Mouse (Mus musculus) midbrain, embryonic 13.5 days (tissue): Measurements from ENCODE around the gene Sf3a3. TPM values are rescaled to one million over a fixed set of nuclear protein-coding genes. Genes with fewer than 3 reads are reported as not detected.
"Not testable (repeated sequence)": the region's sequence is repeated elsewhere in the genome, so short reads cannot be mapped to it uniquely, and the experiment has no call there.

Source experiments
- ATAC-seq: fragments of 200-750 bp; cut with Nextera tagmentation; 2 replicates; pipeline ENCODE4 v1.8.0; 2017; ENCODE audit warnings: mild to moderate bottlenecking, moderate TSS enrichment, moderate library complexity
- H3K27ac ChIP-seq: fragments of 300-500 bp; sonication (generic); 2 replicates; pipeline ENCODE4 v1.5.1; 2015; ENCODE audit warnings: inconsistent platforms, mild to moderate bottlenecking, moderate library complexity
- H3K27me3 ChIP-seq: fragments of 300-500 bp; sonication (generic); 2 replicates; pipeline ENCODE4 v1.6.1; 2015; ENCODE audit warnings: mild to moderate bottlenecking, inconsistent platforms
- H3K36me3 ChIP-seq: fragments of 300-500 bp; sonication (generic); 2 replicates; pipeline ENCODE4 v1.6.1; 2015; ENCODE audit warnings: mild to moderate bottlenecking, inconsistent platforms
- H3K4me1 ChIP-seq: fragments of 300-500 bp; sonication (generic); replicated peaks from 2 replicates; pipeline ENCODE4 v1.6.1; 2015; ENCODE audit warnings: inconsistent platforms
- H3K4me2 ChIP-seq: fragments of 300-500 bp; sonication (generic); replicated peaks from 2 replicates; pipeline ENCODE4 v1.6.1; 2015; ENCODE audit warnings: moderate library complexity, mild to moderate bottlenecking, inconsistent platforms
- H3K4me3 ChIP-seq: fragments of 300-500 bp; sonication (generic); replicated peaks from 2 replicates; pipeline ENCODE4 v1.5.1; 2015; ENCODE audit warnings: mild to moderate bottlenecking, inconsistent platforms
- H3K9ac ChIP-seq: fragments of 300-500 bp; sonication (generic); replicated peaks from 2 replicates; pipeline ENCODE4 v1.6.1; 2015; ENCODE audit warnings: mild to moderate bottlenecking, inconsistent platforms
- H3K9me3 ChIP-seq: fragments of 300-500 bp; sonication (generic); 2 replicates; pipeline ENCODE4 v1.6.1; 2016; ENCODE audit warnings: mild to moderate bottlenecking, inconsistent platforms
- WGBS: fragments of 180-500 bp; shearing (Covaris S2); methylation state at CpG from one replicate; pipeline ENCODE4 v1.1.7; 2015; 5-methylcytosine and 5-hydroxymethylcytosine counted together
- polyA plus RNA-seq: library from polyadenylated mRNA; unstranded; fragments of >200 nt; fragmentation: Nextera tagmentation; extraction: Ambion mirVana; gene quantifications from 2 replicates; pipeline ENCODE4 v1.2.1, GENCODE M21; 2015

Sf3a3 gene
- polyA plus RNA-seq, 1 experiment from 2014 or later = 147 TPM

- peak overlapping the region; percentile 71 for H3K9ac ChIP-seq
- H3K27ac ChIP-seq = no peak overlapping the region
- WGBS = 3% methylated on average over 22 of the region's 22 CpGs
- ATAC-seq = 0 out of 2 replicates have a peak, but pooled peaks have one; percentile 19
- peaks cover 44% of the 10 kb centered on the region for H3K4me1 ChIP-seq
- H3K4me3 ChIP-seq = peak overlapping the region; percentile 54
- H3K9me3 ChIP-seq = no peaks in the 10 kb centered on the region
- peaks cover 14% of the 10 kb centered on the region for H3K27me3 ChIP-seq
- no peaks in the 10 kb centered on the region for H3K36me3 ChIP-seq
- peak overlapping the region; percentile 97 for H3K4me2 ChIP-seq
These were observed 13.3 kb upstream of the Sf3a3 start for GRCm38 (mm10) chr4:124701052-124701845.

- peaks cover 44% of the 10 kb centered on the region for H3K4me1 ChIP-seq
- no peaks in the 10 kb centered on the region for H3K36me3 ChIP-seq
- peaks cover 10% of the 10 kb centered on the region for H3K27me3 ChIP-seq
- WGBS = 35% methylated on average over 3 of the region's 5 CpGs
- no peaks in the 10 kb centered on the region for H3K9me3 ChIP-seq
- ATAC-seq = no peak
- H3K4me3 ChIP-seq = no peak overlapping the region
- no peak overlapping the region for H3K27ac ChIP-seq
- H3K9ac ChIP-seq = no peak overlapping the region
- H3K4me2 ChIP-seq = peak overlapping the region; percentile 97
These were observed 12.7 kb upstream of the Sf3a3 start for GRCm38 (mm10) chr4:124701916-124702315.

DNA sequence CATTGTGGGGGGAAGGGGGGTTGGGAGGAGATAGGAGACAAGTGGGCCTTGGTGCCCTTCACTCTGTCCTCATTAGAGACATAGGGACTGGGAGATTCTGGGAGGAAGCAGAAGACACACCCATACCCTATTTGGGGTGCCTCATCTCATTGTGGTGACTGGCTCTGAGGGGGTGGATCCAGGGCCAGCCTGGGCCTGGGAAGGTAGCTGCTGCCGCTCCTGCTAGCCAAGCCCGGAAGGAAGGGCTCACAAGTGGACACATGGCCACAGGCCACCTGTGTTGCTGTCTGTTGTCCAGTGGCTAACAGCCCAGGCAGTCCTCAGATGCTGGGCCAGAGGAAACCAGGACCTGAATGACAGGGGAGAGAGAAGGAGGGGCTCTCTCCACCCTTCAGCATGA is 11.2 kb upstream of the Sf3a3 start:
- peaks cover 45% of the 10 kb centered on the region for H3K4me1 ChIP-seq
- H3K27ac ChIP-seq = peak overlapping the region; percentile 19; the same call in 1 of the 2 replicates
- H3K27me3 ChIP-seq = peaks cover 13% of the 10 kb centered on the region
- no peak overlapping the region for H3K4me3 ChIP-seq
- no peak for ATAC-seq
- WGBS = 43% methylated on average over 2 of the region's 2 CpGs
- no peaks in the 10 kb centered on the region for H3K36me3 ChIP-seq
- H3K4me2 ChIP-seq = no peak overlapping the region
- H3K9ac ChIP-seq = no peak overlapping the region
- no peaks in the 10 kb centered on the region for H3K9me3 ChIP-seq

- Histone ChIP-seq H3K4me1 (peaks cover 52% of the 10 kb centered on the region), H3K27ac (no peak overlapping the region; the same call in 1 of the 2 replicates)
These were observed 10.4 kb upstream of the Sf3a3 start for GRCm38 (mm10) chr4:124703881-124704796.

GRCm38 (mm10) chr4:124704797-124705474 is 9.6 kb upstream of the Sf3a3 start:
- Histone ChIP-seq H3K9me3 (no peaks in the 10 kb centered on the region), H3K4me3 (no peak overlapping the region), H3K4me1 (peaks cover 53% of the 10 kb centered on the region), H3K4me2 (no peak overlapping the region; the same call in 1 of the 2 replicates), H3K27ac (no peak overlapping the region; the same call in 1 of the 2 replicates), H3K27me3 (peaks cover 23% of the 10 kb centered on the region), H3K36me3 (no peaks in the 10 kb centered on the region), H3K9ac (peak overlapping the region; percentile 7; the same call in 1 of the 2 replicates)
- no peak for ATAC-seq
- WGBS = 22% methylated on average over 11 of the region's 11 CpGs

More at GRCm38 (mm10) chr4:124703881-124704796, 10.4 kb upstream of the Sf3a3 start:
- Histone ChIP-seq H3K9ac (peak overlapping the region; percentile 7; the same call in 1 of the 2 replicates), H3K36me3 (no peaks in the 10 kb centered on the region), H3K4me2 (no peak overlapping the region; the same call in 1 of the 2 replicates), H3K4me3 (no peak overlapping the region), H3K27me3 (peaks cover 15% of the 10 kb centered on the region), H3K9me3 (no peaks in the 10 kb centered on the region)
- no peak for ATAC-seq
- WGBS = 5% methylated on average over 6 of the region's 6 CpGs

DNA sequence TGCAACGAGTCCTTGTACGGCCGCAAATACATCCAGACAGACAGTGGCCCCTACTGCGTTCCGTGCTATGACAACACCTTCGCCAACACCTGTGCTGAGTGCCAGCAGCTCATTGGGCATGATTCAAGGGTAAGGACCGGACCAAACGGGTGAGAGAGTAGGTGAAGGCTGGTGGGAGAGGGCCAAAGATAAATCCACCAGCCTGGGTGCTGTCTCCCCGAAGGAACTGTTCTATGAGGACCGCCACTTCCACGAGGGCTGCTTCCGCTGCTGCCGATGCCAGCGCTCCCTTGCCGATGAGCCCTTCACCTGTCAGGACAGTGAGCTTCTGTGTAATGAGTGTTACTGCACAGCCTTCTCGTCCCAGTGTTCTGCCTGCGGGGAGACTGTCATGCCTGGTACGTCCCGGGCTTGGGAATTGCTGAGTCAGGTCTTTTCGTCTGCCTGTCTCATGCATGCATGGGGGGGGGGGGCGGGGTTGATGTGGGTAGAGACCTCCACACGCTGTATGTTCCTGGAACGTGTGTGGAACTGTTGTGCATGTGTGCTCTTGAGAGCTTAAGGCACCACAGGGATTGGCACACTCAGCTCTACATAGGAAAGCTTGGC is 8.8 kb upstream of the Sf3a3 start:
- WGBS = 91% methylated on average over 23 of the region's 23 CpGs
- H3K4me1 ChIP-seq = peaks cover 51% of the 10 kb centered on the region
- H3K4me2 ChIP-seq = no peak overlapping the region
- no peak for ATAC-seq
- H3K9me3 ChIP-seq = no peaks in the 10 kb centered on the region
- no peaks in the 10 kb centered on the region for H3K36me3 ChIP-seq
- H3K27me3 ChIP-seq = peaks cover 31% of the 10 kb centered on the region
- no peak overlapping the region for H3K9ac ChIP-seq
- H3K27ac ChIP-seq = no peak overlapping the region; the same call in 1 of the 2 replicates
- H3K4me3 ChIP-seq = no peak overlapping the region

GRCm38 (mm10) chr4:124707381-124708199 is 7.0 kb upstream of the Sf3a3 start:
- H3K36me3 ChIP-seq, H3K27ac ChIP-seq, ATAC-seq, H3K9ac ChIP-seq, H3K9me3 ChIP-seq, H3K4me3 ChIP-seq, H3K4me2 ChIP-seq: not testable (repeated sequence)
- Histone ChIP-seq H3K27me3 (peaks cover 32% of the 10 kb centered on the region), H3K4me1 (peaks cover 41% of the 10 kb centered on the region)
- WGBS = 87% methylated on average over 25 of the region's 25 CpGs

- not testable (repeated sequence) for H3K9me3 ChIP-seq, ATAC-seq, H3K4me3 ChIP-seq, H3K27ac ChIP-seq, H3K36me3 ChIP-seq, H3K9ac ChIP-seq
- Histone ChIP-seq H3K4me1 (peaks cover 41% of the 10 kb centered on the region), H3K4me2 (peak overlapping the region; percentile 57), H3K27me3 (peaks cover 32% of the 10 kb centered on the region)
- WGBS = 6% methylated on average over 1 of the region's 1 CpGs
These were observed 6.4 kb upstream of the Sf3a3 start for GRCm38 (mm10) chr4:124708200-124708517.

- Histone ChIP-seq H3K4me1 (peaks cover 35% of the 10 kb centered on the region), H3K36me3 (no peaks in the 10 kb centered on the region), H3K4me3 (peak overlapping the region; percentile 28), H3K27me3 (peaks cover 32% of the 10 kb centered on the region), H3K4me2 (peak overlapping the region; percentile 57), H3K9ac (peak overlapping the region; percentile 52), H3K27ac (no peak overlapping the region; the same call in 1 of the 2 replicates), H3K9me3 (no peaks in the 10 kb centered on the region)
- ATAC-seq = peak; percentile 53
- WGBS = 2% methylated on average over 41 of the region's 41 CpGs
These were observed 5.8 kb upstream of the Sf3a3 start for GRCm38 (mm10) chr4:124708518-124709477.

DNA sequence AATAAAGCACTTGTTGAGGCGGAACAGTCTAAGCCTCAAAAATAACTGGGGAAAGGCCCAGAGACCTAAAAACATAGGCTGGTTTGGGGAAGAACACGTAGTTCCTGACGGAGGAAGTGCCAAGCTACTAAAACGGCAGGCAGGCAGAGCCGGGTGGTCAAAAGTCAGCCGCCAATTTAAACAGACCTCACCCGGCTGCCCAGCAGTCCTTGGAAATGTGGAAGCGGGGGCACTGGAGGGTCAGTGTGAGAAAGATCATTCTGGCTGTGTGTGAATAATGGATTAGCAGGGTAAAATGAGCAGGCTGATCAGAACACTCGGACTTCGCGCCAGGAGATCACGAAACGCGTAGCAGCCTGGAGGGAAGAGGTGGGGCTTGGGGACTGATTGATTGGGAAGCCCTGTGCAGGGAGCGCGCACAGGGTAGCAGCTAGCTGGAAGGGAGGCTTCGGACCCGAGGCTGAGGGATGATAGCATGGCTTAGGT is 4.6 kb upstream of the Sf3a3 start:
- Histone ChIP-seq H3K27ac (no peak overlapping the region), H3K9me3 (no peaks in the 10 kb centered on the region), H3K4me3 (peak overlapping the region; percentile 15), H3K4me1 (peaks cover 27% of the 10 kb centered on the region), H3K9ac (no peak overlapping the region), H3K27me3 (peaks cover 32% of the 10 kb centered on the region), H3K4me2 (peak overlapping the region; percentile 46), H3K36me3 (no peaks in the 10 kb centered on the region)
- no peak for ATAC-seq
- 3% methylated on average over 18 of the region's 18 CpGs for WGBS
